Mouse (Mus musculus): ENCODE results near the gene Ctsd. TPM values are rescaled to one million over a fixed set of nuclear protein-coding genes. Genes with fewer than 3 reads are reported as not detected.

Ctsd gene
- total RNA-seq, 2 experiments from 2014 or later, result 304 TPM

GRCm38 (mm10) chr7:142326714-142327445 is 61.0 kb downstream of the Ctsd start:
- Histone ChIP-seq H3K4me3 (no peak overlapping the region), H3K27ac (no peak overlapping the region)
- TF ChIP-seq CTCF (IDR thresholded peaks at IDR 0.05), result no peak
- intact Hi-C loops (cut with DNase I), result no loop called here
- DNase-seq (ENCODE audit: extremely low spot score in 1 of 2, low spot score in 2 of 2), result no peak

Other genes starting within 250 kb of the Ctsd start
- gene Gm45337, start 243.4 kb downstream of the Ctsd start, total RNA-seq (2021), result not detected
- not detected for gene Gm29735, start 230.9 kb downstream of the Ctsd start, total RNA-seq (2021)
- not detected for gene Gm4553, start 222.3 kb downstream of the Ctsd start, total RNA-seq (2021)
- gene Krtap5-2, start 212.0 kb downstream of the Ctsd start, total RNA-seq (2021), result not detected
- gene Gm10153, start 197.6 kb downstream of the Ctsd start, total RNA-seq (2021), result not detected
- gene Krtap5-3, start 186.7 kb downstream of the Ctsd start, total RNA-seq (2021), result not detected
- gene Gm7579, start 176.2 kb downstream of the Ctsd start, total RNA-seq (2021), result not detected
- not detected for gene Krtap5-5, start 158.1 kb downstream of the Ctsd start, total RNA-seq (2021)
- not detected for gene Gm40460, start 147.0 kb downstream of the Ctsd start, total RNA-seq (2021)
- gene Gm2431, start 129.7 kb downstream of the Ctsd start, total RNA-seq (2021), result not detected
- not detected for gene Gm4559, start 113.7 kb downstream of the Ctsd start, total RNA-seq (2021)
- not detected for gene Krtap5-1, start 90.9 kb downstream of the Ctsd start, total RNA-seq (2021)
- gene Krtap5-4, start 84.5 kb downstream of the Ctsd start, total RNA-seq (2021), result not detected
- gene Ifitm10, start 14.3 kb downstream of the Ctsd start, total RNA-seq (2021), result 10 to 100 TPM; 31.4 to 36.1 TPM
- gene Gm49369, start 5.4 kb downstream of the Ctsd start, total RNA-seq (2021), result 1 to 10 TPM; 4.3 to 4.5 TPM
- gene Syt8, start 46.8 kb upstream of the Ctsd start, total RNA-seq (2021), result not detected
- under 1 TPM in 1 of 2 experiments, not detected in 1; 0.50 TPM for gene Tnni2, start 53.8 kb upstream of the Ctsd start, total RNA-seq (2021)
- gene Lsp1, start 72.8 kb upstream of the Ctsd start, total RNA-seq (2021), result 1 to 10 TPM; 3.4 to 7.1 TPM
- not detected for gene Tnnt3, start 110.8 kb upstream of the Ctsd start, total RNA-seq (2021)
- gene Mrpl23, start 144.6 kb upstream of the Ctsd start, total RNA-seq (2021), result 1 to 10 TPM; 4.7 to 6.7 TPM

Data from left cerebral cortex, adult 2 months (tissue).